Mouse (Mus musculus) layer of hippocampus, adult 8-10 months (tissue): ENCODE measurements at regions not wholly inside any gene's neighbourhood (a gene's known extent, or its start where the extent isn't known, plus 50 kb on each side); places are given as distances from the start of the nearest gene placed in this dataset.

Experiments
- DNase-seq, 2 experiments: peaks; one replicate each; pipeline ENCODE4 v3.0.0; 2022; ENCODE audit warnings: low spot score in 2 of 2

- no peak for DNase-seq
Observed at GRCm38 (mm10) chr15:8582676-8583075, 62.9 kb upstream of the Gm2310 start.

GRCm38 (mm10) chr15:8581146-8581913 is 61.6 kb upstream of the Gm2310 start:
- no peak for DNase-seq

- no peak for DNase-seq
Observed at GRCm38 (mm10) chr15:8580077-8580476, 60.3 kb upstream of the Gm2310 start.

- peak; percentile 14 to 49 for DNase-seq
Observed at GRCm38 (mm10) chr15:8577480-8577881, 57.7 kb upstream of the Gm2310 start.

- DNase-seq, result no peak
Observed at GRCm38 (mm10) chr15:8576975-8577374, 57.2 kb upstream of the Gm2310 start.

- DNase-seq, result peak in 1 of 2 experiments; percentile 11
Observed at GRCm38 (mm10) chr15:8569617-8570016, 49.9 kb upstream of the Gm2310 start.
